Mouse (Mus musculus) forebrain, postnatal 0 days (tissue): ENCODE measurements around the gene Nfyc. TPM values are rescaled to one million over a fixed set of nuclear protein-coding genes. Genes with fewer than 3 reads are reported as not detected.

Source experiments
- ATAC-seq: fragments of 200-750 bp; cut with Nextera tagmentation; 2 replicates; pipeline ENCODE4 v1.8.0; 2017; ENCODE audit warnings: mild to moderate bottlenecking, moderate library complexity
- DNase-seq: peaks from one replicate; pipeline ENCODE4 v3.0.0-alpha.2; 2015
- H3K27ac ChIP-seq: fragments of 300-500 bp; sonication (generic); 2 replicates; pipeline ENCODE4 v1.5.1; 2014; ENCODE audit warnings: low read depth, mild to moderate bottlenecking, antibody characterized with exemption, low read length, moderate library complexity, mixed read lengths
- H3K27me3 ChIP-seq: fragments of 300-500 bp; sonication (generic); 2 replicates; pipeline ENCODE4 v1.6.1; 2014; ENCODE audit warnings: mild to moderate bottlenecking, low read length, mixed read lengths; ENCODE audit not compliant: insufficient read depth
- H3K36me3 ChIP-seq: fragments of 300-500 bp; sonication (generic); 2 replicates; pipeline ENCODE4 v1.6.1; 2014; ENCODE audit warnings: mild to moderate bottlenecking, moderate library complexity; ENCODE audit not compliant: insufficient read depth
- H3K4me1 ChIP-seq: fragments of 300-500 bp; sonication (generic); 2 replicates; pipeline ENCODE4 v1.6.1; 2014; ENCODE audit warnings: antibody characterized with exemption; ENCODE audit not compliant: insufficient read depth
- H3K4me2 ChIP-seq: fragments of 300-500 bp; sonication (generic); 2 replicates; pipeline ENCODE4 v1.6.1; 2014; ENCODE audit warnings: low read depth, mild to moderate bottlenecking, moderate library complexity
- H3K4me3 ChIP-seq: fragments of 300-500 bp; sonication (generic); 2 replicates; pipeline ENCODE4 v1.5.1; 2014; ENCODE audit warnings: low read depth, low read length, mixed read lengths
- H3K9ac ChIP-seq: fragments of 300-500 bp; sonication (generic); 2 replicates; pipeline ENCODE4 v1.6.1; 2014; ENCODE audit warnings: mild to moderate bottlenecking
- H3K9me3 ChIP-seq: fragments of 300-500 bp; sonication (generic); 2 replicates; pipeline ENCODE4 v1.6.1; 2016; ENCODE audit warnings: low read length
- CTCF ChIP-seq: sonication (generic); IDR thresholded peaks from 2 replicates; pipeline ENCODE4 v1.5.1; 2016; ENCODE audit warnings: antibody characterized with exemption, control low read depth, low read depth
- WGBS: fragments of 180-500 bp; shearing (Covaris S2); extraction: QIAGEN DNeasy Blood & Tissue Kit; methylation state at CpG from one replicate; pipeline ENCODE4 v1.1.7; 2014; 5-methylcytosine and 5-hydroxymethylcytosine counted together
- polyA plus RNA-seq: library from polyadenylated mRNA; unstranded; fragments of >200 nt; fragmentation: Nextera tagmentation; extraction: Ambion mirVana; gene quantifications from 2 replicates; pipeline ENCODE4 v1.2.1, GENCODE M21; 2015
- total RNA-seq: library from RNA; depleted of rRNA; stranded (reverse); fragments of >200 nt; gene quantifications from 2 replicates; pipeline ENCODE4 v1.2.3, GENCODE M21; 2014

The Nfyc gene
- total and polyA plus RNA-seq, 2 experiments from 2014 or later: 72.7 to 74.6 TPM

DNA sequence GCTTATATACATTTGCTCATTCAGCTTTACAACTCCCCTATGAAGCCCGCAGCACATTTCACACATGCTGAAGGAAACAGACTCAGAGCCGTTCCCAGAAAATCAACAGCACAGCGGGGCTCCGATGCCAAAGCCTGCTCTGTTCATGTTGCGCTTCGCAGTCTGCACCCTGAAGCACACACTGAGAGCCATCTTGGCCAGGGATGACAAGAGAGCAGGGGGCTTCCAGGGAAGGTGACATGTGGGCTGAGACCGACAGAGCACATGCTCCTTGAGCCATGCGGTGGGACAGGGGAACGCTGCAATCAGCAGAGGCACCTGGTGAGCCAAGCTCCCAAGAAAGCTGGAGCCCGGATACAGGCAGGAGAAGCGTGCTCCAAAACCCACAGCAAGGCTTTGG, 18.1 kb upstream of the Nfyc start:
- Histone ChIP-seq H3K9ac (no peak overlapping the region), H3K4me1 (no peaks in the 10 kb centered on the region)

DNA sequence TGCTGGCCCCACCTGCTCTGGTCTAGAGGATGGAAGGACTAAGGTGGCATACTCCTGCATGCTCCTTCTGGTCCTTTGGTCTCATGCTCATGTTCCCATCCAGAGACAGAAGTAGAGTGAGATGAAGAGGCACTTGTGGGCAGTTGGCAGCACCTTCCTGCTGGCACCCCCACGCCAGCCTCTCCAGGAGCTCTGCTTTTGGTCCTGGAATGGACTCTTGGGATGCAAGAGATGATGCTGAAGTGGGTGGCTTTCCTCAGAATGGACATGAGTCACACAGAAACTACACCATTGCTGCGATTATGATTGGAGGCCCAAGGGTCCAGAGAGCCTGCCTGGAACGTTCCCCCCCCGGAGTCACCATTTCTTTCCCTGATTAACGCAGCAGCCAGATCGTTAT, 17.5 kb upstream of the Nfyc start:
- WGBS: 74% methylated on average over 6 of the region's 6 CpGs
- no peaks in the 10 kb centered on the region for H3K27me3 ChIP-seq
- no peaks in the 10 kb centered on the region for H3K9me3 ChIP-seq
- no peak overlapping the region for H3K4me3 ChIP-seq
- no peaks in the 10 kb centered on the region for H3K36me3 ChIP-seq
- H3K4me1 ChIP-seq: no peaks in the 10 kb centered on the region
- H3K9ac ChIP-seq: no peak overlapping the region
- no peak overlapping the region for H3K27ac ChIP-seq
- TF ChIP-seq CTCF: no peak
- H3K4me2 ChIP-seq: no peak overlapping the region
- ATAC-seq (no peak), DNase-seq (no peak)

More for the DNA sequence above, 18.1 kb upstream of the Nfyc start:
- TF ChIP-seq CTCF: no peak
- peak overlapping the region; percentile 40; the same call in 1 of the 2 replicates for H3K27ac ChIP-seq
- no peaks in the 10 kb centered on the region for H3K36me3 ChIP-seq
- H3K4me3 ChIP-seq: no peak overlapping the region
- 54% methylated on average over 11 of the region's 11 CpGs for WGBS
- peak; percentile 60; the same call in 1 of the 2 replicates for ATAC-seq
- no peaks in the 10 kb centered on the region for H3K9me3 ChIP-seq
- DNase-seq: peak; percentile 51
- no peak overlapping the region for H3K4me2 ChIP-seq
- H3K27me3 ChIP-seq: no peaks in the 10 kb centered on the region

DNA sequence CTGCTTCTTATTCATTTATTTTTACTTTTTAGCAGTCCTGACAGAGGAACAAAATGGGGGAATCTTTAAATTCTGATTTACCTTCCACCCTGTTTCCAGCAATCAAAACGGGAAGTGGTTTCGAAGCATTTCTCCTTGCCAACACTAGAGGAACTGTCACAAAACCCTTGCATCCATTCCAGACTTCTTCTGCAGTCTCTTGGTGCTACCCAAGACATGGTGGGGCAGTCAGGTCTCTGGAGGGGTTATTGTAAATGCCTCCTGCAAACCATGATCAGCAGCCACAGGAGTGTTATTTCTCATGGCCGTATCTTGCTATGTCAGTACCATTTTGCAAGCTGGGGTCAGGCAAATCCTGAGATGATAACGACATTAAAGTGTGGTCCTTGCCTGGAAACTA, 13.7 kb upstream of the Nfyc start:
- Histone ChIP-seq H3K4me3 (no peak overlapping the region), H3K27me3 (no peaks in the 10 kb centered on the region), H3K4me2 (no peak overlapping the region), H3K9me3 (no peaks in the 10 kb centered on the region), H3K36me3 (no peaks in the 10 kb centered on the region), H3K9ac (no peak overlapping the region), H3K4me1 (no peaks in the 10 kb centered on the region), H3K27ac (no peak overlapping the region)
- no peak for TF ChIP-seq CTCF
- ATAC-seq (no peak), DNase-seq (no peak)
- 81% methylated on average over 4 of the region's 4 CpGs for WGBS

DNA sequence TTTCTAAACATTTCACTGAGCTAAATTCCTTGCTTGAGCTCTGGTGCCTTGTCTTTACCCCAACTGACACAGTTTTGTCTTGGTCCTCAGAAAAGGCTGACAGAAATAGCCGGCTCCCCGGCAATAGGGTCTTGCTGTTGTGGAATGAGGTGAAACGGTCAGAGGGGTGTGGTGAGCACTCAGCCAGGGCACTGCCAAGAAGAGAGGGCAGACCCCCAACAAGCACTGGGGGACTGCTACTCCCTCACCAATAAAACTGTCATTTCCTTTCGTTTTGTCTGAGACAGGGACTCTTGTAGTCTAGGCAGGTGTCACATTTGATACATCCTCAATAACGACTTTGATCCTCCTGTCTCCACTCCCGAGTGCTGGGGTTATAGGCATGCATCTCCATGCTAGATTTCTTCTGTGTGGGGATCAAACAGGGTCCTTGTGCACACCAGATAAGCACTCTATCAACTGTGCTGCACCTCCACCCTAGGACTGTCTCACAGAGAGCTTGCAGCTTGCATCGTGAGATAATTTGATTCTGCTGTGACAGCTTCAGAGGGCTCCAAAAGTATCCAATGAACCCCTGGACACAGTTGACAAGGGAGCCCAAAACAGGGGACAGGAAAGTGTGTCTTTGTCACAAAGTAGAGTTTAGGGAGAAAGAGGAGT, 13.2 kb upstream of the Nfyc start:
- 61% methylated on average over 7 of the region's 7 CpGs for WGBS

DNA sequence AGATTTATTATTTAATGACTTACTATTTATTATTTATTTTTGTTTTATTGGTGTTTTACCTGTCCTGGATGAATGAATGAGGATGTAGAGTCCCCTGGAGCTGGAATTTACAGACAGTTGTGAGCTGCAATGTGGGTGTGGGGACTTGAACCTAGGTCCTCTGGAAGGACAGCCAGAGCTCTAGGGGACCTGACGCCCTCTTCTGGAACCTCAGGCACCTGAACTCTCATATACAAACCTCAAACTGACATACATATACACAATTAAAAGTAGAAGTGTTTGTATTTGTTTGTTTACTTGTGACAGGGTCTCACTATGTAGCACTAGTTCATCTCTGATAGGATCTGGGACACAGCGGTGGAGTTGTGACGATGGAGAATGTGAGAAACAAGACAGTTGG, 10.0 kb upstream of the Nfyc start:
- Histone ChIP-seq H3K4me2 (no peak overlapping the region), H3K4me3 (no peak overlapping the region), H3K9ac (no peak overlapping the region), H3K4me1 (no peaks in the 10 kb centered on the region), H3K9me3 (no peaks in the 10 kb centered on the region), H3K36me3 (no peaks in the 10 kb centered on the region), H3K27me3 (no peaks in the 10 kb centered on the region), H3K27ac (no peak overlapping the region)
- ATAC-seq: no peak
- TF ChIP-seq CTCF: no peak
- WGBS: 92% methylated on average over 3 of the region's 3 CpGs
- no peak for DNase-seq

More for the DNA sequence above, 13.2 kb upstream of the Nfyc start:
- H3K9me3 ChIP-seq: no peaks in the 10 kb centered on the region
- no peaks in the 10 kb centered on the region for H3K4me1 ChIP-seq
- H3K27ac ChIP-seq: no peak overlapping the region
- ATAC-seq (no peak), DNase-seq (no peak)
- no peaks in the 10 kb centered on the region for H3K36me3 ChIP-seq
- no peak for TF ChIP-seq CTCF
- H3K4me2 ChIP-seq: no peak overlapping the region
- H3K4me3 ChIP-seq: no peak overlapping the region
- H3K27me3 ChIP-seq: no peaks in the 10 kb centered on the region
- no peak overlapping the region for H3K9ac ChIP-seq

DNA sequence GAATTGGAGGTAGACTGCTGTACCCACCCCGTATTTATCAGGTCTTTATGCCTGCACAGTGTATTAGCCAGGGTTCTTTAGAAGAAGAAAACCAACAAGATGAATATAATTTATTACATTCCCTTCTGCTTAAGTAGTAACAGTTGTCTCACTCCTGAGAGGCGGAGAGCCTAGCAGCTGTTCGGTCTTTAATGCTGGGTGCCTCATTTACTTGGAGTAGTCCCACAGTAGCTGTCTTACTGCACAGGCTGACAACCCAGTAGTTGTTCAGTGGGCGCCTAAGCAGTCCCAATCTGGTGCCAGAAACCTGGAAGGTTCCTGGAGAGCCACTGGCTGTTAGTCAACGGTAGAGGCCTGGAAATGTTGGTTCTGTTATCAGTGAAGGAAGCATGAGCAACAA, 605 bp downstream of the Nfyc start:
- H3K27me3 ChIP-seq: no peaks in the 10 kb centered on the region
- no peaks in the 10 kb centered on the region for H3K4me1 ChIP-seq
- no peaks in the 10 kb centered on the region for H3K9me3 ChIP-seq
- DNase-seq (no peak), ATAC-seq (no peak)
- no peak for TF ChIP-seq CTCF
- no peak overlapping the region for H3K4me3 ChIP-seq
- H3K36me3 ChIP-seq: no peaks in the 10 kb centered on the region
- WGBS: 73% methylated on average over 5 of the region's 5 CpGs
- H3K4me2 ChIP-seq: no peak overlapping the region
- H3K9ac ChIP-seq: no peak overlapping the region
- no peak overlapping the region for H3K27ac ChIP-seq

DNA sequence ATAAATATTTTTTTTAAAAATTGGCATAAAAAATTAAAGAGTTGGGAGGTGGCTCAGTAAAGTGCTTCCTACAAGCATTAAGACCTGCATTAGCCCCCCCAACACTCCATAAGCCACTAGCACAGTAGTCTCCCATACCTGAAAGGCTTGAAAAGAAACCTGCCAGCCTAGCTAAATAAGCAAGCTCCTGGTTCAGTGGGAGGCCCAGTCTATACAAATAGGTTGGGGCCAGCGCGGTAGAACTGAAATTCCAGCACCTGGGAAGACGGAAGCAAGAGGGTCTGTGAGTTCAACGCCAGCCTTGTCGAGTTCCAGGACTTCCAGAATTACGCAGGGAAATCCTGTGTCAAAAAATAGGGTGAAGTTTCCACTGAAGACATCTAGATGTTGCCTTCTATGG, 5.0 kb downstream of the Nfyc start:
- no peak for DNase-seq

More for the DNA sequence above, 5.0 kb downstream of the Nfyc start:
- TF ChIP-seq CTCF: no peak
- Histone ChIP-seq H3K9me3 (no peaks in the 10 kb centered on the region), H3K4me1 (peaks cover 6% of the 10 kb centered on the region; the same call in 1 of the 2 replicates), H3K27me3 (no peaks in the 10 kb centered on the region), H3K27ac (no peak overlapping the region), H3K9ac (0 out of 2 replicates have a peak overlapping the region, but pooled peaks have one; percentile 100), H3K4me3 (no peak overlapping the region), H3K4me2 (peak overlapping the region; percentile 65), H3K36me3 (no peaks in the 10 kb centered on the region)
- no peak for ATAC-seq
- 95% methylated on average over 6 of the region's 6 CpGs for WGBS
